Mouse (Mus musculus) neural tube, embryonic 11.5 days (tissue): ENCODE measurements at regions not wholly inside any gene's neighbourhood (a gene's known extent, or its start where the extent isn't known, plus 50 kb on each side); places are given as distances from the start of the nearest gene placed in this dataset.

Source experiments
- ATAC-seq: fragments of 200-750 bp; cut with Nextera tagmentation; 2 replicates; pipeline ENCODE4 v1.8.0; 2017; ENCODE audit warnings: moderate number of reproducible peaks, mild to moderate bottlenecking, moderate TSS enrichment, moderate library complexity; ENCODE audit not compliant: insufficient read depth, low FRiP score, low TSS enrichment
- DNase-seq: peaks from one replicate; pipeline ENCODE4 v3.0.0-alpha.2; 2015; ENCODE audit warnings: low spot score
- H3K27ac ChIP-seq: fragments of 300-500 bp; sonication (generic); 2 replicates; pipeline ENCODE4 v1.5.1; 2014; ENCODE audit warnings: low read depth, mild to moderate bottlenecking, low read length
- H3K27me3 ChIP-seq: fragments of 300-500 bp; sonication (generic); 2 replicates; pipeline ENCODE4 v1.6.1; 2014; ENCODE audit warnings: mild to moderate bottlenecking, low read length, mixed read lengths; ENCODE audit not compliant: control insufficient read depth, insufficient read depth
- H3K36me3 ChIP-seq: fragments of 300-500 bp; sonication (generic); 2 replicates; pipeline ENCODE4 v1.6.1; 2014; ENCODE audit warnings: mild to moderate bottlenecking, low read length, moderate library complexity, mixed read lengths; ENCODE audit not compliant: control insufficient read depth, insufficient read depth
- H3K4me1 ChIP-seq: fragments of 300-500 bp; sonication (generic); 2 replicates; pipeline ENCODE4 v1.6.1; 2014; ENCODE audit warnings: low read length, mixed read lengths; ENCODE audit not compliant: control insufficient read depth, insufficient read depth
- H3K4me2 ChIP-seq: fragments of 300-500 bp; sonication (generic); 2 replicates; pipeline ENCODE4 v1.6.1; 2014; ENCODE audit warnings: low read depth, mild to moderate bottlenecking, moderate library complexity
- H3K4me3 ChIP-seq: fragments of 300-500 bp; sonication (generic); 2 replicates; pipeline ENCODE4 v1.5.1; 2014; ENCODE audit warnings: low read depth, low read length
- H3K9ac ChIP-seq: fragments of 300-500 bp; sonication (generic); 2 replicates; pipeline ENCODE4 v1.6.1; 2014; ENCODE audit warnings: mild to moderate bottlenecking, low read length
- H3K9me3 ChIP-seq: fragments of 300-500 bp; sonication (generic); 2 replicates; pipeline ENCODE4 v1.6.1; 2016; ENCODE audit warnings: low read length; ENCODE audit not compliant: control insufficient read depth
- WGBS: fragments of 180-500 bp; shearing (Covaris S2); extraction: QIAGEN DNeasy Blood & Tissue Kit; methylation state at CpG from one replicate; pipeline ENCODE4 v1.1.7; 2014; 5-methylcytosine and 5-hydroxymethylcytosine counted together

DNA sequence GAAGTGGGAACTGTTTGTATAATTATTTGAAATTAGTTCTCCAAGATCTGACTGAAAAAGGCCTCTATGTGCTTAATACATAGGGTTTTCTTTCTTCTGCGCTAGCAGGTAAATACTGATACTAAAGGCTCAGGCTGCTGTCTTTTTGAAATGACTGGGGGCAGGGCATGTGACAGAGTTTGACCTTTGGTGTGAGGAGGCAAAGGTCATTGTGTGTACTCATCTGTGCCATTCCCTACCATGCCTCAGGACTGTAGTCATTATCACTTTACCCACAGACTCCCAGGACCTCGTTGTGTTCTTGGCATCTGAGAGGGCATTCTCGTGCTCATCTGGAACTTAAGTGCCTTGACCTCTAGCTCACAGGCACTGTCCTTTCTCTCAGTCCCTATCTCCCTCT, 88.5 kb downstream of the Sox1 start:
- Histone ChIP-seq H3K27ac (no peak overlapping the region), H3K4me1 (peaks cover 15% of the 10 kb centered on the region), H3K9me3 (no peaks in the 10 kb centered on the region), H3K27me3 (peaks cover 6% of the 10 kb centered on the region), H3K36me3 (no peaks in the 10 kb centered on the region), H3K9ac (no peak overlapping the region), H3K4me3 (no peak overlapping the region), H3K4me2 (no peak overlapping the region)
- 90% methylated on average over 3 of the region's 3 CpGs for WGBS
- DNase-seq (no peak), ATAC-seq (no peak)

DNA sequence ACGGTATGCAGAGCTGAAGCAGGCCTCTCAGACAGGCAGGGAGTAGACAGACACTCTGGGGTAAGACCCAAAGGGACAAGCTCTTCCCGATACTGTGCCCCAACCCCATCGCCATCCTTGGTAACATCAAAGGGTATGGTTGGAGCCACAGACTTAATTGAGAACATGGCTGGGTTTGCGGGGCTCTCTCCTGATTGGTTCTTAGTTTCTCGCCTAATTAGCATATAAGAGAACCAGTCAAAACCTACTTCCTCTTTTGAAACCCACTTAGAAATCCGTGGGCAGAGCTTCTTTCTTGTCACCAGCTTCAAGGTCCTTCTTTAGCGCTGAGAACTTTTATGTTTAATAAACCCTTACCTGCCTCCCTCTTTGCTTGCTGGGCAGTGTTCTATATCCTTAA, 87.5 kb upstream of the Spaca7 start:
- 81% methylated on average over 7 of the region's 7 CpGs for WGBS
- H3K4me2 ChIP-seq: no peak overlapping the region
- H3K27me3 ChIP-seq: peaks cover 3% of the 10 kb centered on the region
- ATAC-seq (no peak), DNase-seq (no peak)
- H3K9ac ChIP-seq: no peak overlapping the region
- no peak overlapping the region for H3K27ac ChIP-seq
- H3K4me3 ChIP-seq: no peak overlapping the region
- H3K9me3 ChIP-seq: no peaks in the 10 kb centered on the region
- peaks cover 12% of the 10 kb centered on the region for H3K4me1 ChIP-seq
- no peaks in the 10 kb centered on the region for H3K36me3 ChIP-seq

DNA sequence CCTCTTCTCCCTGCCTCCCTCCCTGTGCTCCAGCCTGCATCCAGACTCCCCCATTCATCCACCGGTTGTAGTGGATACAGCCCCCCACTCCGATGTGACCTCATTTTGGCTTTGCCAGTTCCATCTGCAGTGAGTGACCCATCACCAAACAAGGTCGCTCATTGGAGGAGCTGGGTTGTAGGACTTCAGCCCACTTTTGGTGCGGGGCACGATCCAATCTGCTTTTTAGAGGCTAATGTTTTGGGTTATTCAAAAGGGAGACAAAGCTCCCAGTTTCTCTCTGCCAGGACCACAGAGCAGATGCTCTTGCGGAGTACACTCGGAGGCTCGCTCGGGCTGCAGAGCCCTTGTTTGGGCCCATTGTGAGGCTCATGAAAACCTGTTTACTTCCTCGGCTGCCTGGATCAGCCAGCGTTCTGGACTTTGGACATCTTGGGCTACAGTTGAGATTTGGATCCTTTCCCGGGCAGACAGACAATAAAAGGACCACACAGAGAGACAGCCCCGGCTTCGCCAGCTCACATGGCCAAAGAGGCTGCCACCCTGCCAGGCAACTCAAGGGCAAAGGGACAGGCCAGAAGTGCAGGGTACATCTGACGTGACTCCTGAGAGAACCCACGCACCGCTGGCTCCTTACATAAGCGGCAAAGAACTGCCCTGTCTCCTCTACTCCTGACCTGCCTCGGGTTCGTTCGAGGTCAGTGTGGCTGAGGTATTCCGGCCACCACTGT, 86.3 kb upstream of the Spaca7 start:
- 63% methylated on average over 22 of the region's 22 CpGs for WGBS
- DNase-seq (peak; percentile 8), ATAC-seq (no peak)
- Histone ChIP-seq H3K4me2 (no peak overlapping the region), H3K27ac (no peak overlapping the region), H3K27me3 (0 out of 2 replicates have a peak, but pooled peaks cover 2% of the 10 kb centered on the region), H3K9ac (no peak overlapping the region), H3K4me3 (no peak overlapping the region), H3K4me1 (peaks cover 12% of the 10 kb centered on the region), H3K9me3 (no peaks in the 10 kb centered on the region), H3K36me3 (no peaks in the 10 kb centered on the region; the same call in 1 of the 2 replicates)

DNA sequence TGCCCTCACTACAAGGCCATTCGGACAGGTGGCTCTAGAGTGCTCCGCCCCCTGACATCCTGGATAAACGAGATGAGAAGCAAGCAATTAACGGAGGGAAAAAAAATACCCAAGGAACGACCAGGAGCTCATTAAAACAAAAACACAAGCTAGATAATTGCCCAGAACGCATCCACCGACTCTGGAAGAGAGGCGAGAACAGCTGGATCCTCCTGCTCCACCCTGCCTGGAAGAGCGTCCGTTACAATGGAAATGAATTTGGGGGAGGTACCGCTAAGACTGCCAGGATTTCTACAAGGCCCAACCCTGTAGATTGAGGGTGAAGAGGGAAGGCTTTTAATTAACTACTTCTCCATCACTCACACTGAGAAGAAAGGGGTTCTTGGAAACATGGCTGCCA, 85.6 kb upstream of the Spaca7 start:
- ATAC-seq: no peak
- whole genome bisulfite sequencing: 37% methylated on average over 11 of the region's 11 CpGs
- H3K27ac ChIP-seq: no peak overlapping the region
- H3K4me2 ChIP-seq: no peak overlapping the region
- H3K9me3 ChIP-seq: no peaks in the 10 kb centered on the region
- peaks cover 12% of the 10 kb centered on the region for H3K4me1 ChIP-seq
- no peak overlapping the region for H3K4me3 ChIP-seq
- DNase-seq: no peak
- no peaks in the 10 kb centered on the region; the same call in 1 of the 2 replicates for H3K36me3 ChIP-seq
- 0 out of 2 replicates have a peak, but pooled peaks cover 2% of the 10 kb centered on the region for H3K27me3 ChIP-seq
- no peak overlapping the region for H3K9ac ChIP-seq

DNA sequence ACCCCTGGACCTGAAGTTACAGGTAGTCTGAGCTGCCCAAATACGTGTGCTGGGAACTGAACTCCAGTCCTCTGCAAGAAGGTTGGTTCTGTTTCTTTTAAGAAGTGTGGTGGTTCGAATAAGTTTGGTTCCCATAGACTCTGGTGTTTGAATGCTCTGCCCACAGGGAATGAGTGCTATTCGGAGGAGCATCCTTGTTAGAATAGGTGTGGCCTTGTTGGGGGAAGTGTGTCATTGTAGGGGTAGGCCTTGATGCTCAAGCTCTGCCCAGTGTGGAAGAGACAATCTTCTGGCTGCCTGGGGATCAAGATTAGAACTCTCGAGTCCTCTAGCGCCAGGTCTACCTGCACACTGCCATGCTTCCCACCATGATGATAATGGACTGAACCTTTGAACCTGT, 83.6 kb upstream of the Spaca7 start:
- ATAC-seq (no peak), DNase-seq (no peak)
- Histone ChIP-seq H3K27me3 (0 out of 2 replicates have a peak, but pooled peaks cover 2% of the 10 kb centered on the region), H3K27ac (no peak overlapping the region), H3K4me1 (peaks cover 3% of the 10 kb centered on the region; the same call in 1 of the 2 replicates), H3K4me3 (no peak overlapping the region), H3K36me3 (no peaks in the 10 kb centered on the region; the same call in 1 of the 2 replicates), H3K4me2 (no peak overlapping the region), H3K9me3 (no peaks in the 10 kb centered on the region), H3K9ac (no peak overlapping the region)
- WGBS: 95% methylated on average over 5 of the region's 5 CpGs

DNA sequence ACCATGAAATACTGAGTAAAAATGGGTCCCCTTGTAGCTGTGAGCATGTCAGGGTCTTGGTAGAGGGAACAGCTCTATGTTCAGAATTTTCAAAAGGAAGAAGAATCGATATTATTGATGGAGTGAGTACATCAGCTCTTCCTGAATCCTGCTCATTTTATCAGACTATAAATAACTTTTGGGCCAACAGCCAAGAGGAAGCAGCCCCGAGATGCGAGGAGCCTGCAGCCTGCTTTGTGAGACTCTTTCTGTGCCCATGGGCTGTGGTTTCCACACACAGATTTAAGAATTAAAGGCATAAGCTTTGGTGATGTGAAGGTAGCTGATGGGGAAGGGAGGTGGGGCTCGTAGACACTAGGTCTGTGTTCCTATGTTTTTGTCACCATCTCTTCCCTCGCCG, 81.4 kb upstream of the Spaca7 start:
- Histone ChIP-seq H3K36me3 (no peaks in the 10 kb centered on the region; the same call in 1 of the 2 replicates), H3K4me2 (no peak overlapping the region), H3K4me3 (no peak overlapping the region), H3K9me3 (no peaks in the 10 kb centered on the region), H3K27ac (no peak overlapping the region), H3K9ac (no peak overlapping the region), H3K27me3 (no peaks in the 10 kb centered on the region), H3K4me1 (no peaks in the 10 kb centered on the region; the same call in 1 of the 2 replicates)
- no peak for DNase-seq
- ATAC-seq: no peak
- WGBS: 87% methylated on average over 6 of the region's 6 CpGs

DNA sequence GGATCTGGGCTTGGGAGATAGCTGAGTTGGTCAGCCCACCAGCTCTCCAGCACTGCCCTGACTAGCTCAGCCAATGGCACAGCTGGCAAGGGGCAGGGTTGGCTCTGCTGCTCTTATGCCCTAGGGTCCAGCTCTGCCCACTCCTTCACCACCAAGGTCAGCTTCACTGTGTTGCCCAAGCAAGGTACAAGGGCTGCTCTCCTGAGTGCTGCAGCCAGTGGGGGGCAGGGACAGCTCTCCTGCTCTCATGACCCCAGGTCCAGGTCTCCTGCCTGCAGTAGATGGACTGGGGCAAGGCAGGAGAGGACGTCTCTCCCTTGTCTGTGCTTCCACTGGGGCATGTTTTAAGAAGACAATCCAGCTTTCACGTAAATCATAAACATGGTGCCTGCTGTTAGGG, 80.4 kb upstream of the Spaca7 start:
- peaks cover 3% of the 10 kb centered on the region; the same call in 1 of the 2 replicates for H3K27me3 ChIP-seq
- no peak for DNase-seq
- no peak overlapping the region for H3K27ac ChIP-seq
- no peak for ATAC-seq
- H3K4me1 ChIP-seq: no peaks in the 10 kb centered on the region
- WGBS: 74% methylated on average over 2 of the region's 2 CpGs
- H3K4me2 ChIP-seq: no peak overlapping the region
- no peak overlapping the region for H3K4me3 ChIP-seq
- no peak overlapping the region for H3K9ac ChIP-seq
- no peaks in the 10 kb centered on the region for H3K9me3 ChIP-seq
- H3K36me3 ChIP-seq: no peaks in the 10 kb centered on the region; the same call in 1 of the 2 replicates

DNA sequence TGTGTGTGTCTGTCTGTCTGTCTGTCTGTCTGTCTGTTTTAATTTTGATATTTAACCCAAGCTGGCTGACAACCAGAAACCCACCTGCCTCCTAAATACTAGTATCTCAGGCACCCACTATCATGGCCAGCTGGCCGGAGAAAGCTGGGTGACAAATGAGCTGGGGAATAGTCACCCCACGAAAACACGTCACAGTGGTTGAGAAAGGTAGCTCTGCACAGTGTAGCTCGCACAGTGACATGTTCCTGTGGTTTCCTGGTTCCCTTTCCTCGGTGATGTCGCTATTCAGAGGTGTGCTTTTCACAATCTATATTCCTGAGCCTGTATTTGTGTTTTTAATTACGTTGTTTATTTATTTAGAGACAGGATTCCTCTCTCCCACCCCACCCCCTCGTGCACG, 78.3 kb upstream of the Spaca7 start:
- no peak overlapping the region for H3K9ac ChIP-seq
- 85% methylated on average over 9 of the region's 9 CpGs for WGBS
- ATAC-seq (no peak), DNase-seq (no peak)
- no peaks in the 10 kb centered on the region; the same call in 1 of the 2 replicates for H3K36me3 ChIP-seq
- no peak overlapping the region for H3K4me2 ChIP-seq
- H3K27me3 ChIP-seq: peaks cover 4% of the 10 kb centered on the region; the same call in 1 of the 2 replicates
- no peaks in the 10 kb centered on the region for H3K9me3 ChIP-seq
- H3K4me1 ChIP-seq: no peaks in the 10 kb centered on the region
- no peak overlapping the region for H3K4me3 ChIP-seq
- H3K27ac ChIP-seq: no peak overlapping the region

DNA sequence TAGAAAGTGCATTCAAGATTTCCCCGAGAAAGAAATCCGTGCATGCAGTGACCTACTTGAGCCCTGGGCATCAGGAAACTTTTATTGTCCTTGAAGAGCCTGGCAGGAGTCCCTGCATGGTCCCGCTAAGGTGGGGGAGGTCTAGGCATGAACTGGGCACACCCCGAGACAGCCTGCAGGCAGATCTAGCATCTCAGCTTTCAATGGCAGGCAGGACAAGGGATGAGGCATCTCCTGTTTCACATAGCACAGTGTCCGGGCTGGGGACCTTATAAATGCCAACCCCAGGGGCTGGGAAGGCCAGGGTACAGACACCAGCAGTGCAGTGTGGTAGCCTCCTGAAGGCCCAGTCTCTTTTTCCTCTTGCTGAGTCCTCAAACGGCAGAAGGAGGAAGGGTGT, 75.4 kb upstream of the Spaca7 start:
- DNase-seq (no peak), ATAC-seq (no peak)
- Histone ChIP-seq H3K9ac (no peak overlapping the region), H3K4me2 (no peak overlapping the region), H3K4me3 (no peak overlapping the region), H3K36me3 (no peaks in the 10 kb centered on the region), H3K9me3 (no peaks in the 10 kb centered on the region), H3K27ac (no peak overlapping the region), H3K27me3 (peaks cover 20% of the 10 kb centered on the region), H3K4me1 (peaks cover 8% of the 10 kb centered on the region)
- 11% methylated on average over 6 of the region's 6 CpGs for WGBS
